Mouse (Mus musculus): ENCODE data around the gene Wwc1. TPM values are rescaled to one million over a fixed set of nuclear protein-coding genes. Genes with fewer than 3 reads are reported as not detected.

Gene Wwc1
- polyA plus RNA-seq, 1 experiment from 2014 or later: 8.5 TPM

Other genes with a start within 250 kb of the Wwc1 start
- gene Pank3, start 211.0 kb downstream of the Wwc1 start, polyA plus RNA-seq (2014; fragmentation: Nextera tagmentation; extraction: Ambion mirVana): 25.3 and 28.1 TPM in 2 replicates
- 2.6 and 3.8 TPM in 2 replicates for gene Fbll1, start 181.6 kb downstream of the Wwc1 start, polyA plus RNA-seq (2014; fragmentation: Nextera tagmentation; extraction: Ambion mirVana)
- 116 and 122 TPM in 2 replicates for gene Rars, start 146.0 kb downstream of the Wwc1 start, polyA plus RNA-seq (2014; fragmentation: Nextera tagmentation; extraction: Ambion mirVana)

All from midbrain, embryonic 11.5 days (tissue).